19 mouse cellular contexts compared by ENCODE assay signal in genomic region chr7:143105258-143105897, GRCm38 (mm10). TPM values are rescaled to one million over a fixed set of nuclear protein-coding genes. Genes with fewer than 3 reads are reported as not detected.
A peak's percentile ranks its signal among the peaks of the same experiment; 100 is the strongest.
DNase-seq lines count a peak whose midpoint lies in the region; ATAC-seq lines count a peak whose summit lies in the region.
"Had no signal": no experiment of that assay in that cellular context is flagged by ENCODE, and none has a peak within 500 bp of the region (broad histone marks: within the 10 kb centered on the region; RNA-seq: fewer than 3 reads in every experiment).

No protein-coding gene starts in this region.

- H3K9me3 ChIP-seq in kidney, embryonic 16.5 days (ENCODE audit: low read length) = no peaks in the 10 kb centered on the region
- H3K9me3 ChIP-seq in intestine, embryonic 16.5 days (ENCODE audit: control insufficient read depth, low read length) = no peaks in the 10 kb centered on the region
- no peaks in the 10 kb centered on the region for H3K9me3 ChIP-seq in stomach, embryonic 16.5 days (replicated peaks; ENCODE audit: control insufficient read depth, low read length)
- H3K9me3 ChIP-seq: heart, embryonic 12.5 days; hindbrain, embryonic 15.5 days had no signal

- peaks cover 29% of the 10 kb centered on the region for H3K4me1 ChIP-seq in kidney, embryonic 16.5 days (ENCODE audit: insufficient read depth, low read length)
- peaks cover 13% of the 10 kb centered on the region; the same call in 1 of the 2 replicates for H3K4me1 ChIP-seq in intestine, embryonic 16.5 days (ENCODE audit: control insufficient read depth, insufficient read depth, low read length)
- peaks cover 8% of the 10 kb centered on the region for H3K4me1 ChIP-seq in stomach, embryonic 16.5 days (ENCODE audit: control insufficient read depth, insufficient read depth, low read length)

- peaks cover 54% of the 10 kb centered on the region for H3K27me3 ChIP-seq in kidney, embryonic 16.5 days (ENCODE audit: insufficient read depth, low read length)
- H3K27me3 ChIP-seq in intestine, embryonic 16.5 days (replicated peaks; ENCODE audit: control insufficient read depth, insufficient read depth, low read length) = peaks cover 29% of the 10 kb centered on the region
- H3K27me3 ChIP-seq in stomach, embryonic 16.5 days (ENCODE audit: control insufficient read depth, insufficient read depth, low read length) = peaks cover 44% of the 10 kb centered on the region

- H3K4me2 ChIP-seq in kidney, embryonic 16.5 days (replicated peaks; ENCODE audit: low read depth, low read length) = no peak overlapping the region
- H3K4me2 ChIP-seq in intestine, embryonic 16.5 days (ENCODE audit: low read depth, low read length) = no peak overlapping the region
- no peak overlapping the region for H3K4me2 ChIP-seq in stomach, embryonic 16.5 days (ENCODE audit: low read depth, low read length)
- H3K4me2 ChIP-seq: heart, embryonic 12.5 days; hindbrain, embryonic 15.5 days had no signal

- 60% methylated on average over 11 of the region's 11 CpGs for WGBS in kidney, embryonic 16.5 days
- WGBS in intestine, embryonic 16.5 days = 58% methylated on average over 11 of the region's 11 CpGs
- WGBS in stomach, embryonic 16.5 days = 55% methylated on average over 11 of the region's 11 CpGs

- no peak overlapping the region for H3K4me3 ChIP-seq in kidney, embryonic 16.5 days (ENCODE audit: low read length)
- no peak overlapping the region for H3K4me3 ChIP-seq in intestine, embryonic 16.5 days (ENCODE audit: low read length)
- no peak overlapping the region for H3K4me3 ChIP-seq in stomach, embryonic 16.5 days (replicated peaks; ENCODE audit: low read length)
- H3K4me3 ChIP-seq: heart, embryonic 12.5 days; hindbrain, embryonic 15.5 days; megakaryocyte, embryonic 14.5 days had no signal

- no peak for ATAC-seq in kidney, embryonic 16.5 days (ENCODE audit: low FRiP score, low TSS enrichment)
- ATAC-seq in intestine, embryonic 16.5 days = peak; percentile 54; the same call in 1 of the 2 replicates
- peak; percentile 22; the same call in 1 of the 2 replicates for ATAC-seq in stomach, embryonic 16.5 days (ENCODE audit: insufficient read depth, low FRiP score)
- ATAC-seq: forebrain, postnatal 0 days; liver, postnatal 0 days had no signal

- DNase-seq in kidney, adult 8-10 months = peak; percentile 41 to 67
- DNase-seq in kidney, postnatal 36 days = peak; percentile 39 to 66
- no peak for DNase-seq in B cell, adult 2 months
- no peak for DNase-seq in adrenal gland, postnatal 10 days
- DNase-seq: cerebellum, postnatal 36 days; forebrain, postnatal 0 days; heart, postnatal 36 days; layer of hippocampus, postnatal 36 days; liver; liver, postnatal 0 days; thymus, postnatal 4 days had no signal

- no peak overlapping the region for H3K27ac ChIP-seq in kidney, embryonic 16.5 days (ENCODE audit: low read length)
- H3K27ac ChIP-seq in intestine, embryonic 16.5 days (ENCODE audit: low read length) = no peak overlapping the region
- H3K27ac ChIP-seq in stomach, embryonic 16.5 days (ENCODE audit: low read length) = no peak overlapping the region
- H3K27ac ChIP-seq: hindbrain, embryonic 15.5 days had no signal

- H3K9ac ChIP-seq in kidney, embryonic 16.5 days (replicated peaks; ENCODE audit: low read length) = no peak overlapping the region
- H3K9ac ChIP-seq in intestine, embryonic 16.5 days (ENCODE audit: low read depth, low read length) = no peak overlapping the region
- no peak overlapping the region for H3K9ac ChIP-seq in stomach, embryonic 16.5 days (ENCODE audit: low read length)
- H3K9ac ChIP-seq: forebrain, postnatal 0 days; heart, embryonic 12.5 days; hindbrain, embryonic 15.5 days; liver, postnatal 0 days had no signal

- no peaks in the 10 kb centered on the region for H3K36me3 ChIP-seq in kidney, embryonic 16.5 days (ENCODE audit: insufficient read depth, low read length)
- no peaks in the 10 kb centered on the region for H3K36me3 ChIP-seq in intestine, embryonic 16.5 days (ENCODE audit: control insufficient read depth, insufficient read depth, low read length)
- H3K36me3 ChIP-seq in stomach, embryonic 16.5 days (ENCODE audit: control insufficient read depth, insufficient read depth, low read length) = no peaks in the 10 kb centered on the region
- H3K36me3 ChIP-seq: heart, embryonic 12.5 days; hindbrain, embryonic 15.5 days had no signal

RNA-seq across cellular contexts. Expression of gene Kcnq1, which starts 0.8 kb away (rescaled TPM):
- polyA plus RNA-seq in kidney, embryonic 16.5 days (2015; fragmentation: Nextera tagmentation; extraction: Ambion mirVana) = 9.2 and 9.8 TPM in 2 replicates
- polyA plus RNA-seq in intestine, embryonic 16.5 days (2015; fragmentation: Nextera tagmentation; extraction: Ambion mirVana) = 9.7 and 10.8 TPM in 2 replicates
- polyA plus RNA-seq in stomach, embryonic 16.5 days (2015; fragmentation: Nextera tagmentation; extraction: Ambion mirVana) = 10.0 and 10.1 TPM in 2 replicates
- 1 to 10 TPM; 4.4 to 5.0 TPM for total RNA-seq in adrenal gland, postnatal 10 days (2021)

RNA-seq across cellular contexts. Expression of gene Trpm5, which starts 10.9 kb away (rescaled TPM):
- 6.0 and 6.9 TPM in 2 replicates for polyA plus RNA-seq in kidney, embryonic 16.5 days (2015; fragmentation: Nextera tagmentation; extraction: Ambion mirVana)
- polyA plus RNA-seq in intestine, embryonic 16.5 days (2015; fragmentation: Nextera tagmentation; extraction: Ambion mirVana) = 7.9 and 8.0 TPM in 2 replicates
- 18.3 and 18.5 TPM in 2 replicates for polyA plus RNA-seq in stomach, embryonic 16.5 days (2015; fragmentation: Nextera tagmentation; extraction: Ambion mirVana)
- 1 to 10 TPM in 1 of 2 experiments, under 1 TPM in 1; 0.99 to 1.0 TPM for total RNA-seq in adrenal gland, postnatal 10 days (2021)
- total RNA-seq: gastrocnemius, adult 18-20 months; heart, postnatal 36 days; layer of hippocampus, postnatal 36 days; left cerebral cortex, postnatal 36 days had no signal

RNA-seq across cellular contexts. Expression of gene Tssc4, which starts 36.3 kb away (rescaled TPM):
- 104 and 120 TPM in 2 replicates for polyA plus RNA-seq in kidney, embryonic 16.5 days (2015; fragmentation: Nextera tagmentation; extraction: Ambion mirVana)
- polyA plus RNA-seq in intestine, embryonic 16.5 days (2015; fragmentation: Nextera tagmentation; extraction: Ambion mirVana) = 67.9 and 74.7 TPM in 2 replicates
- polyA plus RNA-seq in stomach, embryonic 16.5 days (2015; fragmentation: Nextera tagmentation; extraction: Ambion mirVana) = 75.8 and 84.7 TPM in 2 replicates
- 10 to 100 TPM; 26.9 to 31.2 TPM for total RNA-seq in adrenal gland, postnatal 10 days (2021)

RNA-seq across cellular contexts. Expression of gene Cd81, which starts 52.8 kb away (rescaled TPM):
- polyA plus RNA-seq in kidney, embryonic 16.5 days (2015; fragmentation: Nextera tagmentation; extraction: Ambion mirVana) = 643 and 698 TPM in 2 replicates
- 391 and 421 TPM in 2 replicates for polyA plus RNA-seq in intestine, embryonic 16.5 days (2015; fragmentation: Nextera tagmentation; extraction: Ambion mirVana)
- 638 and 686 TPM in 2 replicates for polyA plus RNA-seq in stomach, embryonic 16.5 days (2015; fragmentation: Nextera tagmentation; extraction: Ambion mirVana)
- total RNA-seq in adrenal gland, postnatal 10 days (2021) = 100 to 1,000 TPM; 499 to 511 TPM

Comparison
In these comparisons a context has a peak if more than half of its experiments do, and no peak if none do; other contexts are left out.
1. DNase-seq: peak in kidney, adult 8-10 months (2 of 2) and kidney, postnatal 36 days (2 of 2); none in B cell, adult 2 months (0 of 2) and adrenal gland, postnatal 10 days (single experiment).